Mouse (Mus musculus) MEL (cell line): ENCODE data around the gene Slc25a43. TPM values are rescaled to one million over a fixed set of nuclear protein-coding genes. Genes with fewer than 3 reads are reported as not detected.
A peak's percentile ranks its signal among the peaks of the same experiment; 100 is the strongest.

Source experiments
- DNase-seq: peaks from one replicate; pipeline ENCODE4 v3.0.0; 2011; ENCODE audit warnings: low read depth, low spot score
- H3K27ac ChIP-seq: 2 replicates; pipeline ENCODE4 v1.5.1; 2012; ENCODE audit warnings: low read depth, mild to moderate bottlenecking, control low read depth, low read length, moderate library complexity; ENCODE audit not compliant: control insufficient read depth
- H3K27me3 ChIP-seq, 2 experiments: fragments of 150-350 bp in 1 of 2; sonication (generic) in 1 of 2; 2 replicates each; pipeline ENCODE4 v1.6.1; 2012; ENCODE audit warnings: low read length in 2 of 2, mild to moderate bottlenecking in 2 of 2, improper control_type of control experiment in 1 of 2, moderate library complexity in 1 of 2; ENCODE audit not compliant: insufficient read depth in 2 of 2, control insufficient read depth in 1 of 2
- H3K36me3 ChIP-seq, 2 experiments: 2 replicates each; pipeline ENCODE4 v1.6.1; 2012 to 2014; ENCODE audit warnings: low read length in 2 of 2, improper control_type of control experiment in 1 of 2, inconsistent platforms in 1 of 2, mild to moderate bottlenecking in 1 of 2; ENCODE audit not compliant: insufficient read depth in 2 of 2, control insufficient read depth in 1 of 2
- H3K4me1 ChIP-seq, 2 experiments: fragments of 150-350 bp in 1 of 2; sonication (generic) in 1 of 2; 2 replicates each; pipeline ENCODE4 v1.6.1; 2012; ENCODE audit warnings: low read length in 2 of 2, improper control_type of control experiment in 1 of 2, mild to moderate bottlenecking in 1 of 2; ENCODE audit not compliant: insufficient read depth in 2 of 2, control insufficient read depth in 1 of 2
- H3K4me3 ChIP-seq, 2 experiments: fragments of 150-350 bp in 1 of 2; sonication (generic) in 1 of 2; 2 replicates each; pipeline ENCODE4 v1.5.1; 2012; ENCODE audit warnings: low read depth in 2 of 2, low read length in 2 of 2, mild to moderate bottlenecking in 2 of 2, moderate library complexity in 2 of 2, control low read depth in 1 of 2, improper control_type of control experiment in 1 of 2; ENCODE audit not compliant: control insufficient read depth in 1 of 2, insufficient read depth in 1 of 2
- H3K79me2 ChIP-seq: 2 replicates; pipeline ENCODE4 v1.6.1; 2012; ENCODE audit warnings: mild to moderate bottlenecking, low read length, moderate library complexity; ENCODE audit not compliant: control insufficient read depth, poor library complexity, insufficient read depth
- H3K9ac ChIP-seq: 2 replicates; pipeline ENCODE4 v1.6.1; 2012; ENCODE audit warnings: low read depth, mild to moderate bottlenecking, control low read depth, low read length, moderate library complexity; ENCODE audit not compliant: control insufficient read depth, poor library complexity, severe bottlenecking
- H3K9me3 ChIP-seq: fragments of 150-350 bp; sonication (generic); replicated peaks from 2 replicates; pipeline ENCODE4 v1.6.1; 2012; ENCODE audit warnings: mild to moderate bottlenecking, low read length, improper control_type of control experiment, moderate library complexity; ENCODE audit not compliant: insufficient read depth
- BHLHE40 ChIP-seq: IDR thresholded peaks from 2 replicates; pipeline ENCODE4 v1.6.1; 2012; ENCODE audit warnings: low read depth, mild to moderate bottlenecking, inconsistent platforms, low read length, improper control_type of control experiment, borderline replicate concordance
- CHD1 ChIP-seq: IDR thresholded peaks from 2 replicates; pipeline ENCODE4 v1.6.1; 2012; ENCODE audit warnings: low read depth, mild to moderate bottlenecking, inconsistent platforms, low read length, improper control_type of control experiment
- CTCF ChIP-seq, 3 experiments: IDR thresholded peaks in 2 of 3; conservative IDR thresholded peaks in 1 of 3; 2 replicates each; pipeline ENCODE4 v1.5.1; 2011 to 2012; ENCODE audit warnings: low read length in 3 of 3, low read depth in 2 of 3, mild to moderate bottlenecking in 2 of 3, improper control_type of control experiment in 1 of 3, inconsistent platforms in 1 of 3, mixed read lengths in 1 of 3, moderate library complexity in 1 of 3; ENCODE audit not compliant: control insufficient read depth in 1 of 3, insufficient read depth in 1 of 3, poor library complexity in 1 of 3, severe bottlenecking in 1 of 3
- E2F4 ChIP-seq: IDR thresholded peaks from 2 replicates; pipeline ENCODE4 v1.6.1; 2011; ENCODE audit warnings: low read depth, low read length, improper control_type of control experiment, borderline replicate concordance
- ELF1 ChIP-seq: IDR thresholded peaks from 2 replicates; pipeline ENCODE4 v1.6.1; 2014; ENCODE audit warnings: low read depth, mild to moderate bottlenecking, inconsistent platforms, low read length, improper control_type of control experiment, moderate library complexity
- ETS1 ChIP-seq: IDR thresholded peaks from 2 replicates; pipeline ENCODE4 v1.6.1; 2012; ENCODE audit warnings: low read depth, mild to moderate bottlenecking, inconsistent platforms, low read length, improper control_type of control experiment, moderate library complexity
- GABPA ChIP-seq: IDR thresholded peaks from 2 replicates; pipeline ENCODE4 v1.6.1; 2012; ENCODE audit warnings: low read depth, mild to moderate bottlenecking, inconsistent platforms, low read length, improper control_type of control experiment, moderate library complexity
- GATA1 ChIP-seq: IDR thresholded peaks from 2 replicates; pipeline ENCODE4 v1.6.1; 2011; ENCODE audit warnings: low read depth, low read length, improper control_type of control experiment
- JUND ChIP-seq: IDR thresholded peaks from 2 replicates; pipeline ENCODE4 v1.6.1; 2011; ENCODE audit warnings: low read depth, mild to moderate bottlenecking, improper control_type of control experiment, low read length
- MAFK ChIP-seq: IDR thresholded peaks from 2 replicates; pipeline ENCODE4 v1.6.1; 2011; ENCODE audit warnings: low read depth, mild to moderate bottlenecking, low read length, improper control_type of control experiment, borderline replicate concordance
- MAX ChIP-seq: IDR thresholded peaks from 2 replicates; pipeline ENCODE4 v1.6.1; 2011; ENCODE audit warnings: low read length, improper control_type of control experiment
- MAZ ChIP-seq: IDR thresholded peaks from 2 replicates; pipeline ENCODE4 v1.6.1; 2012; ENCODE audit warnings: low read depth, mild to moderate bottlenecking, inconsistent platforms, low read length, improper control_type of control experiment
- MEF2A ChIP-seq: IDR thresholded peaks from 2 replicates; pipeline ENCODE4 v1.6.1; 2014; ENCODE audit warnings: low read depth, mild to moderate bottlenecking, inconsistent platforms, low read length, improper control_type of control experiment; ENCODE audit not compliant: poor library complexity, insufficient replicate concordance, severe bottlenecking; ENCODE audit errors: extremely low read depth
- MYB ChIP-seq: IDR thresholded peaks from 2 replicates; pipeline ENCODE4 v1.6.1; 2011; ENCODE audit warnings: mild to moderate bottlenecking, low read depth, low read length, improper control_type of control experiment
- MYC ChIP-seq: IDR thresholded peaks from 2 replicates; pipeline ENCODE4 v1.6.1; 2011; ENCODE audit warnings: low read depth, mild to moderate bottlenecking, low read length, improper control_type of control experiment, moderate library complexity
- NELFE ChIP-seq: IDR thresholded peaks from 2 replicates; pipeline ENCODE4 v1.6.1; 2011; ENCODE audit warnings: low read depth, low read length, improper control_type of control experiment
- NRF1 ChIP-seq: IDR thresholded peaks from 2 replicates; pipeline ENCODE4 v1.6.1; 2014; ENCODE audit warnings: low read depth, mild to moderate bottlenecking, inconsistent platforms, low read length, improper control_type of control experiment, moderate library complexity; ENCODE audit not compliant: poor library complexity, insufficient read depth, severe bottlenecking
- POLR2A ChIP-seq, 2 experiments: IDR thresholded peaks; 2 replicates each; pipeline ENCODE4 v1.6.1; 2011 to 2012; ENCODE audit warnings: low read length in 2 of 2, mild to moderate bottlenecking in 2 of 2, control low read depth in 1 of 2, improper control_type of control experiment in 1 of 2, low read depth in 1 of 2, moderate library complexity in 1 of 2; ENCODE audit not compliant: control insufficient read depth in 1 of 2, insufficient read depth in 1 of 2, poor library complexity in 1 of 2
- POLR2AphosphoS2 ChIP-seq: IDR thresholded peaks from 2 replicates; pipeline ENCODE4 v1.6.1; 2011; ENCODE audit warnings: low read length, improper control_type of control experiment
- RAD21 ChIP-seq: IDR thresholded peaks from 2 replicates; pipeline ENCODE4 v1.6.1; 2011; ENCODE audit warnings: mild to moderate bottlenecking, low read depth, low read length, improper control_type of control experiment
- RCOR1 ChIP-seq: IDR thresholded peaks from 2 replicates; pipeline ENCODE4 v1.6.1; 2012; ENCODE audit warnings: low read depth, mild to moderate bottlenecking, inconsistent platforms, low read length, improper control_type of control experiment
- SIN3A ChIP-seq: IDR thresholded peaks from 2 replicates; pipeline ENCODE4 v1.6.1; 2012; ENCODE audit warnings: low read length, improper control_type of control experiment, inconsistent platforms
- SMC3 ChIP-seq: IDR thresholded peaks from 2 replicates; pipeline ENCODE4 v1.6.1; 2011; ENCODE audit warnings: low read depth, low read length, improper control_type of control experiment
- TAL1 ChIP-seq: IDR thresholded peaks from 2 replicates; pipeline ENCODE4 v1.6.1; 2012; ENCODE audit warnings: mild to moderate bottlenecking, inconsistent platforms, low read length, moderate library complexity, mixed read lengths
- TBP ChIP-seq: IDR thresholded peaks from 2 replicates; pipeline ENCODE4 v1.8.0; 2011; ENCODE audit warnings: low read depth, low read length, improper control_type of control experiment
- USF1 ChIP-seq: IDR thresholded peaks from 2 replicates; pipeline ENCODE4 v1.6.1; 2014; ENCODE audit warnings: low read depth, mild to moderate bottlenecking, inconsistent platforms, low read length, improper control_type of control experiment, moderate library complexity
- USF2 ChIP-seq, 2 experiments: IDR thresholded peaks; 2 replicates each; pipeline ENCODE4 v1.6.1; 2011 to 2012; ENCODE audit warnings: improper control_type of control experiment in 2 of 2, low read length in 2 of 2, borderline replicate concordance in 1 of 2, inconsistent platforms in 1 of 2, low read depth in 1 of 2, mild to moderate bottlenecking in 1 of 2; ENCODE audit not compliant: insufficient read depth in 1 of 2
- ZC3H11A ChIP-seq: IDR thresholded peaks from 2 replicates; pipeline ENCODE4 v1.6.1; 2012; ENCODE audit warnings: low read depth, mild to moderate bottlenecking, inconsistent platforms, low read length, improper control_type of control experiment
- ZKSCAN1 ChIP-seq: IDR thresholded peaks from 2 replicates; pipeline ENCODE4 v1.6.1; 2012; ENCODE audit warnings: low read depth, mild to moderate bottlenecking, inconsistent platforms, low read length, improper control_type of control experiment, moderate library complexity
- ZMIZ1 ChIP-seq: IDR thresholded peaks from 2 replicates; pipeline ENCODE4 v1.6.1; 2012; ENCODE audit warnings: low read depth, mild to moderate bottlenecking, inconsistent platforms, low read length, improper control_type of control experiment, moderate library complexity
- ZNF384 ChIP-seq: IDR thresholded peaks from 2 replicates; pipeline ENCODE4 v1.6.1; 2012; ENCODE audit warnings: low read depth, mild to moderate bottlenecking, inconsistent platforms, low read length, improper control_type of control experiment
- polyA plus RNA-seq, 2 experiments: library from polyadenylated mRNA; stranded (reverse) in 1 of 2; unstranded in 1 of 2; fragments of >175 nt in 1 of 2; fragments of >200 nt in 1 of 2; gene quantifications; 2 replicates each; pipeline versions ENCODE4 v1.2.1 to v1.2.4; 2012; ENCODE audit warnings: low replicate concordance in 2 of 2, low read depth in 1 of 2; ENCODE audit not compliant: insufficient read length in 2 of 2, insufficient read depth in 1 of 2, missing spikeins in 1 of 2
- total RNA-seq: library from RNA; depleted of rRNA; stranded (reverse); fragments of 300-350 nt; gene quantifications from 2 replicates; pipeline ENCODE4 v1.2.3, GENCODE M21; 2012

Gene Slc25a43
- total and polyA plus RNA-seq, 3 experiments = 1.4 to 8.3 TPM; not detected in 1

DNA sequence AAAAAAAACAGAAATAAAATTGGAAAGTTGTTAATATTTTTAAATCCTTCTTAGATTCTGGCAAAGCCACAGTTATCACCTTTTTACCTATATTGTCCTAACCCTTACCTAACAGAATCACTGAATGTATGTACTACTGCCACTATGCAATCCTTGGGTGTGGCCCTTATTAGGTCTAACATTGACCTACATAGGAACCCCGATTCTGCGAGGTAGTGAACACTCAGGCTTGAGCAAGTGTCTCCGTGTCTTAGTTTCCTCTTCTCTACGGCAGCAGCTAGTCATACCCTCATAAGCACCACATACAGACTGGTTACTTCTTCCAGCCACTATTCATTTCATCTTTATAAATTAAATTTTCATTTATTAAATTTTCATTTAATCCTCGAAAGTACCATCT, 715 bp upstream of the Slc25a43 start:
- Histone ChIP-seq H3K36me3 (peaks cover 0 to 14% of the 10 kb centered on the region in 2 experiments; a peak in 2 of 4 replicates), H3K4me1 (peaks cover 2 to 5% of the 10 kb centered on the region in 2 experiments; a peak in 3 of 4 replicates), H3K4me3 (peak overlapping the region; percentile 60 to 89), H3K79me2 (peaks cover 2% of the 10 kb centered on the region; the same call in 1 of the 2 replicates), H3K9ac (peak overlapping the region; percentile 85), H3K9me3 (no peaks in the 10 kb centered on the region), H3K27me3 (no peaks in the 10 kb centered on the region), H3K27ac (peak overlapping the region; percentile 38)
- peak; percentile 56 for DNase-seq
- TF ChIP-seq RAD21 = no peak
- no peak for TF ChIP-seq BHLHE40
- no peak for TF ChIP-seq ZNF384
- peak; percentile 95 for TF ChIP-seq ZMIZ1
- no peak for TF ChIP-seq SIN3A
- peak in 1 of 2 experiments; percentile 45; a peak in 1 of 4 replicates for TF ChIP-seq POLR2A (IDR thresholded peaks at IDR 0.05; ENCODE audit: control insufficient read depth in 1 of 2, insufficient read depth in 1 of 2, low read depth in 1 of 2, low read length in 2 of 2, poor library complexity in 1 of 2)
- no peak for TF ChIP-seq ZKSCAN1
- no peak for TF ChIP-seq JUND
- TF ChIP-seq MAFK = no peak
- TF ChIP-seq MAX = no peak
- peak; percentile 56 for TF ChIP-seq ETS1
- TF ChIP-seq MAZ = no peak
- TF ChIP-seq ZC3H11A = no peak
- TF ChIP-seq NRF1 = no peak
- peak; percentile 82 for TF ChIP-seq TBP

DNA sequence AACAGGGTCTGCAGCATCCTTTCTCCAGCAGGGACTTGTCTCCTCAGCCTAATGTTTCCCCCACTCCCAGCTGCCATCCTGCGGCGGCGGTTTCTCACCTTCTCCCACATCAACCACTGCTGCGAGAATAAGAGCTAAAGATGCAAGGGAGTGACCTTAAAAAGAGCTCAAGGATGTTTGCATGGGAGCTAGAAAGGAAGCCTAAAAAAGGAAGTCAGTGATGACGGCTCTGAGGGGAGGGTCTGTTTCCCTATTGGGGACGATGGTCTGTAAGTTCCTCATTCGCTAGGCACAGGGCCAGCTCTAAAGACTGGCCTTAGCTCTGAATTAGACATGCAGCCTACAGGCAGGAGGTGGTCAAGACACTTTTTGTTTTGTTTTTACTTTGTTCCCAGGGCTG, 1.3 kb downstream of the Slc25a43 start:
- peaks cover 2% of the 10 kb centered on the region; the same call in 1 of the 2 replicates for H3K79me2 ChIP-seq
- H3K27me3 ChIP-seq = no peaks in the 10 kb centered on the region
- peak overlapping the region; percentile 56 to 60 for H3K4me3 ChIP-seq
- H3K4me1 ChIP-seq = peaks cover 2 to 5% of the 10 kb centered on the region in 2 experiments; a peak in 3 of 4 replicates
- peak overlapping the region; percentile 26 for H3K9ac ChIP-seq
- peak; percentile 91 for DNase-seq
- H3K27ac ChIP-seq = peak overlapping the region; percentile 61
- H3K36me3 ChIP-seq = peaks cover 0 to 14% of the 10 kb centered on the region in 2 experiments; a peak in 2 of 4 replicates
- no peaks in the 10 kb centered on the region for H3K9me3 ChIP-seq
- TF ChIP-seq TAL1 (no peak), NELFE (peak; percentile 67), GATA1 (no peak), SIN3A (peak; percentile 51; the same call in 1 of the 2 replicates), GABPA (no peak), ZC3H11A (no peak), MEF2A (no peak), CTCF (IDR thresholded peaks at IDR 0.05 in 2 of 3, conservative IDR thresholded peaks at IDR 0.05 in 1 of 3; ENCODE audit: control insufficient read depth in 1 of 3, insufficient read depth in 1 of 3, low read depth in 2 of 3, low read length in 3 of 3, poor library complexity in 1 of 3, severe bottlenecking in 1 of 3) (no peak; a peak in 1 of 6 replicates), CHD1 (no peak), USF1 (no peak), MYB (no peak), POLR2AphosphoS2 (0 out of 2 replicates have a peak, but pooled peaks have one; percentile 32), ZKSCAN1 (no peak), ELF1 (0 out of 2 replicates have a peak, but pooled peaks have one; percentile 33), RCOR1 (peak; percentile 48; the same call in 1 of the 2 replicates), MAFK (no peak), E2F4 (no peak), ETS1 (peak; percentile 46; the same call in 1 of the 2 replicates), TBP (peak; percentile 77; the same call in 1 of the 2 replicates), MYC (no peak), SMC3 (no peak), BHLHE40 (no peak), USF2 (IDR thresholded peaks at IDR 0.05; ENCODE audit: borderline replicate concordance in 1 of 2, insufficient read depth in 1 of 2, low read depth in 1 of 2, low read length in 2 of 2) (no peak)
